Mouse (Mus musculus) gonadal fat pad, adult 2 months (tissue): ENCODE data around the gene Eed. TPM values are rescaled to one million over a fixed set of nuclear protein-coding genes. Genes with fewer than 3 reads are reported as not detected.

ENCODE experiments used
- DNase-seq: peaks from one replicate; pipeline ENCODE4 v3.0.0-alpha.2; 2012; ENCODE audit warnings: low read depth
- polyA plus RNA-seq: library from polyadenylated mRNA; depleted of rRNA; stranded (reverse); fragments of >200 nt; gene quantifications from 2 replicates; pipeline ENCODE4 v1.2.3, GENCODE M21; 2012; rRNA removed

The Eed gene
- polyA plus RNA-seq, 1 experiment = 10.1 TPM

DNA sequence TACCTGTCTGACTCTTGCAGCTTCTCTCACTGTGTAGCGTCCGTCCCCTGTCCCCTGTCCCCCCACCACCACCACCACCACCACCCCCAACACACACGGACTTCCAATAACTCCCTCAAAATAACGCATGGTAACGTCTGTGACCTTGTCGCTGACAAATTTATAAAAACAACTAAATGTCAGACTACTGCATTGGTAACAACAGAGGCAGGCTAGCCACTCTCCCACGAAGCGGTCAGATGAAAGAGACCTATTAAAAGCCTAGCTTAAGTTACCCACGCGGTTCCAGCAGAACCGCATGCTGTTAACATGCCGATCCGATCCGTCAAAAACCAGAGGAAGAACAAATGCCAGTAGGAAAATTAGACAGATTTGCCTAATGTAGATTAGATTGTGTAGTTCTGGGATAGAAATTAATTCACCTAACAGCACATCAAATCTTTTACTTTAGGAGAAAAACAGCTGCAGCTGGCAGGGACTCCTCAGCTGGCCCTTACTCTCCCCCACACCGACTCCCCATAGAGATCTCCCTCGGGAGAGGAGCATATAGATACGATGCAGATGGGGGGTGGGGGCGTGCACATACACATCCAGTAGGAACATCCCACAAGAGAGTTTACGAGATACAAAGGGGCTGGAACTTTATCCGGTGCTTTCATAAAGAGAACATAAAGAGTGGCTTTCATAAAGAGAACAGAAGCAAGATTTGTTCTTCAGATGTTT is 71.7 kb downstream of the Eed start:
- DNase-seq = no peak

DNA sequence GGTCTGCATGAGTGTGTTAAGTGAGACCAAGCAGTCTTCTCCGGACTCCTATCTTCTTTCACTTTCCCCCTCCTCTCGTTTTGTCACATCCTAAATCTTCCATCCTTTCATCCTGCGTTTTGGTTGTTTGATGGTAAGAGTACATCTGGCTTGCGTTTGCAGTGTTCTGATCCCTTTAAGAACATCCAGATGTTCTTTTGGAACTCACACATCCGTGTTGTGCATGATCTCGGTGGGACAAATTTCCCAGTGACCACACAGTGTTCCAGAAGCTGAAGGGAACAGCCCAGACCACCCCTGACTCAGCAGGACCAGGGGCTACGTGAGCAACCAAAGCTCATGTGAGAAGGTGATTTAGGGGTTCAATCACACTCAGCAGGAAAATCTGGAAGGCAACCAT is 72.4 kb downstream of the Eed start:
- DNase-seq = no peak

DNA sequence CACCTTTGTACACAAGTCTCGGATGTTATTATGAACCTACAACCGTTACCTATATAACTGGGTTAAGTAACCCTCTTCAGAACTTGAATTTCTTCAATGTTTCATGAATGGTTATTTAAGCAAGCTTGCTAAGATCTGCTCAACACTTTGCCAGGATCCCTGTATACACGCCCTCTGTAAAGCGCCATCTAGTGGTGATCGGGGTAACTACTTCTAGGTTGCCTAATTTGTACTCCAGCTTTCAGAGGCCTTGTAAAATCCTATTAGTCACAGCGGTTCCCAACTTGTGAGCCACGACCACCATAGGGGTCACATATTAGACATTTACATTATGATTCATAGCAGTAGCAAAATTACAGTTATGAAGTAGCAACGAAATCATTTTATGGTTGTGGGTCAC is 72.8 kb downstream of the Eed start:
- DNase-seq = no peak

Other genes starting within 250 kb of the Eed start
- gene Ccdc81, start 77.4 kb downstream of the Eed start, polyA plus RNA-seq = 0.27 and 0.39 TPM in 2 replicates
- 36.9 and 41.4 TPM in 2 replicates for gene Hikeshi, start 39.8 kb downstream of the Eed start, polyA plus RNA-seq
- 63.1 and 68.4 TPM in 2 replicates for gene Picalm, start 149.2 kb upstream of the Eed start, polyA plus RNA-seq